Mouse (Mus musculus) lung, postnatal 10 days (tissue): ENCODE results near the gene Olfr1331.
"Not testable (repeated sequence)": the region's sequence is repeated elsewhere in the genome, so short reads cannot be mapped to it uniquely, and the experiment has no call there.

Source experiments
- DNase-seq: peaks from one replicate; pipeline ENCODE4 v3.0.0; 2021

Gene Olfr1331

GRCm38 (mm10) chr4:118864349-118864748, at the start of gene Olfr1331:
Gene Olfr1331, plus strand, starts transcription at chr4:118864649.
- no peak for DNase-seq

- no peak for DNase-seq
Measured at GRCm38 (mm10) chr4:118818921-118819320, 45.5 kb upstream of the Olfr1331 start.

GRCm38 (mm10) chr4:118836179-118836578, 28.3 kb upstream of the Olfr1331 start, which contains the start of gene Olfr1333:
Gene Olfr1333, minus strand, starts transcription at chr4:118836279.
- no peak for DNase-seq

- DNase-seq, result no peak
Measured at GRCm38 (mm10) chr4:118861791-118862190, 2.7 kb upstream of the Olfr1331 start.

- no peak for DNase-seq
Measured at GRCm38 (mm10) chr4:118862704-118863103, 1.7 kb upstream of the Olfr1331 start.

GRCm38 (mm10) chr4:118867566-118867965, 3.1 kb downstream of the Olfr1331 start:
- no peak for DNase-seq

- DNase-seq, result no peak
Measured at GRCm38 (mm10) chr4:118888297-118888696, 23.8 kb downstream of the Olfr1331 start, which contains the start of gene Olfr1330. Gene Olfr1330, plus strand, starts transcription at chr4:118888597.

- no peak for DNase-seq
Measured at GRCm38 (mm10) chr4:118901981-118902380, 37.5 kb downstream of the Olfr1331 start.

GRCm38 (mm10) chr4:118917365-118917764, 52.9 kb downstream of the Olfr1331 start, which contains the start of gene Olfr1329:
Gene Olfr1329, minus strand, starts transcription at chr4:118917465.
- DNase-seq, result not testable (repeated sequence)
